24 mouse cellular contexts compared by ENCODE assay signal in genomic region chr12:17453918-17454317, GRCm38 (mm10).
A peak's percentile ranks its signal among the peaks of the same experiment; 100 is the strongest.
DNase-seq lines count a peak whose midpoint lies in the region; ATAC-seq and TF ChIP-seq lines count a peak whose summit lies in the region.
"Had no signal": no experiment of that assay in that cellular context is flagged by ENCODE, and none has a peak within 500 bp of the region (broad histone marks: within the 10 kb centered on the region; RNA-seq: fewer than 3 reads in every experiment).

No protein-coding gene starts in this region.

- no peak for ATAC-seq in forebrain, embryonic 11.5 days (replicated peaks; ENCODE audit: low FRiP score)
- ATAC-seq in activated CD4-positive, CD25-positive, alpha-beta regulatory T cell, adult 4 months, result peak; percentile 41
- ATAC-seq in inflammation-experienced regulatory T-cells, adult 6 months, result peak; percentile 32
- ATAC-seq: forebrain, embryonic 14.5 days; forebrain, postnatal 0 days; intestine, embryonic 16.5 days had no signal

- no peaks in the 10 kb centered on the region for H3K36me3 ChIP-seq in forebrain, embryonic 11.5 days (ENCODE audit: control insufficient read depth, insufficient read depth, low read length)
- no peaks in the 10 kb centered on the region for H3K36me3 ChIP-seq in forebrain, embryonic 10.5 days (replicated peaks)
- H3K36me3 ChIP-seq in kidney, adult 2 months (ENCODE audit: control insufficient read depth, insufficient read depth, low read length), result no peaks in the 10 kb centered on the region
- H3K36me3 ChIP-seq: embryonic facial prominence, embryonic 13.5 days; hindbrain, embryonic 12.5 days; hindbrain, embryonic 15.5 days had no signal

- no peaks in the 10 kb centered on the region for H3K4me1 ChIP-seq in forebrain, embryonic 11.5 days (replicated peaks; ENCODE audit: control insufficient read depth, insufficient read depth, low read length)
- peaks cover 14% of the 10 kb centered on the region; the same call in 1 of the 2 replicates for H3K4me1 ChIP-seq in forebrain, embryonic 10.5 days
- peaks cover 14% of the 10 kb centered on the region; the same call in 1 of the 2 replicates for H3K4me1 ChIP-seq in kidney, adult 2 months (ENCODE audit: control insufficient read depth, insufficient read depth, low read length)
- H3K4me1 ChIP-seq: embryonic facial prominence, embryonic 13.5 days; hindbrain, embryonic 12.5 days; hindbrain, embryonic 15.5 days had no signal

- no peak for TF ChIP-seq POLR2A in kidney, adult 2 months (IDR thresholded peaks at IDR 0.05; ENCODE audit: low read depth, low read length)

- WGBS in forebrain, embryonic 11.5 days, result 79% methylated on average over 5 of the region's 5 CpGs
- 78% methylated on average over 5 of the region's 5 CpGs for WGBS in forebrain, embryonic 10.5 days
- 60% methylated on average over 5 of the region's 5 CpGs for WGBS in kidney, adult 2 months

- no peak overlapping the region for H3K4me2 ChIP-seq in forebrain, embryonic 11.5 days (ENCODE audit: low read depth, low read length, severe bottlenecking)
- H3K4me2 ChIP-seq: embryonic facial prominence, embryonic 13.5 days; hindbrain, embryonic 12.5 days; hindbrain, embryonic 15.5 days had no signal

- no peaks in the 10 kb centered on the region for H3K9me3 ChIP-seq in forebrain, embryonic 11.5 days (ENCODE audit: control insufficient read depth, low read length)
- no peaks in the 10 kb centered on the region for H3K9me3 ChIP-seq in forebrain, embryonic 10.5 days
- H3K9me3 ChIP-seq: embryonic facial prominence, embryonic 13.5 days; hindbrain, embryonic 12.5 days; hindbrain, embryonic 15.5 days had no signal

- H3K27me3 ChIP-seq in forebrain, embryonic 11.5 days (ENCODE audit: control insufficient read depth, insufficient read depth, low read length), result no peaks in the 10 kb centered on the region
- no peaks in the 10 kb centered on the region for H3K27me3 ChIP-seq in forebrain, embryonic 10.5 days (ENCODE audit: poor library complexity, severe bottlenecking)
- no peaks in the 10 kb centered on the region for H3K27me3 ChIP-seq in kidney, adult 2 months (replicated peaks; ENCODE audit: control insufficient read depth, insufficient read depth, low read length)
- H3K27me3 ChIP-seq: embryonic facial prominence, embryonic 13.5 days; hindbrain, embryonic 12.5 days; hindbrain, embryonic 15.5 days had no signal

- H3K9ac ChIP-seq in forebrain, embryonic 11.5 days (ENCODE audit: low read length), result no peak overlapping the region
- H3K9ac ChIP-seq: embryonic facial prominence, embryonic 13.5 days; forebrain, postnatal 0 days; hindbrain, embryonic 12.5 days; hindbrain, embryonic 15.5 days had no signal

- no peak overlapping the region for H3K27ac ChIP-seq in forebrain, embryonic 11.5 days (ENCODE audit: low read depth, low read length)
- H3K27ac ChIP-seq in forebrain, embryonic 10.5 days, result no peak overlapping the region
- no peak overlapping the region for H3K27ac ChIP-seq in kidney, adult 2 months (ENCODE audit: insufficient read depth, low read depth, low read length)
- H3K27ac ChIP-seq: embryonic facial prominence, embryonic 13.5 days; hindbrain, embryonic 12.5 days; hindbrain, embryonic 15.5 days had no signal

- peak; percentile 47 for DNase-seq in forebrain, embryonic 11.5 days (ENCODE audit: low spot score)
- no peak for DNase-seq in forebrain, embryonic 10.5 days (ENCODE audit: extremely low spot score, low spot score)
- DNase-seq in A20 (ENCODE audit: low read depth, low spot score), result peak; percentile 84
- DNase-seq in kidney, adult 2 months, result no peak
- DNase-seq in gastrocnemius, postnatal 4 days (ENCODE audit: low spot score in 2 of 2), result no peak
- DNase-seq in cerebellum, postnatal 10 days, result no peak
- DNase-seq: adrenal gland, postnatal 10 days; adrenal gland, postnatal 36 days; B cell, adult 2 months; cerebellum, adult 18-20 months; cerebellum, adult 9-10 months; cerebellum, postnatal 25 days; forebrain, postnatal 0 days; gastrocnemius, postnatal 10 days; heart, adult 18-20 months; kidney, adult 18-20 months had no signal

- no peak for TF ChIP-seq CTCF in kidney, adult 2 months (conservative IDR thresholded peaks at IDR 0.05; ENCODE audit: insufficient read depth, insufficient read length, low read depth, low read length)

- H3K4me3 ChIP-seq in forebrain, embryonic 11.5 days (ENCODE audit: low read depth, low read length), result no peak overlapping the region
- no peak overlapping the region for H3K4me3 ChIP-seq in forebrain, embryonic 10.5 days
- no peak overlapping the region for H3K4me3 ChIP-seq in kidney, adult 2 months (ENCODE audit: insufficient read depth, low read depth, low read length)
- H3K4me3 ChIP-seq: embryonic facial prominence, embryonic 13.5 days; erythroblast, embryonic 14.5 days; hindbrain, embryonic 12.5 days; hindbrain, embryonic 15.5 days had no signal

Comparison
In these comparisons a context has a peak if more than half of its experiments do, and no peak if none do; other contexts are left out.
1. DNase-seq: peak in forebrain, embryonic 11.5 days (single experiment) and A20 (single experiment); none in forebrain, embryonic 10.5 days (single experiment), kidney, adult 2 months (single experiment), gastrocnemius, postnatal 4 days (0 of 2) and cerebellum, postnatal 10 days (0 of 2).